Mouse (Mus musculus): ENCODE data around the gene Abcc8.

DNA sequence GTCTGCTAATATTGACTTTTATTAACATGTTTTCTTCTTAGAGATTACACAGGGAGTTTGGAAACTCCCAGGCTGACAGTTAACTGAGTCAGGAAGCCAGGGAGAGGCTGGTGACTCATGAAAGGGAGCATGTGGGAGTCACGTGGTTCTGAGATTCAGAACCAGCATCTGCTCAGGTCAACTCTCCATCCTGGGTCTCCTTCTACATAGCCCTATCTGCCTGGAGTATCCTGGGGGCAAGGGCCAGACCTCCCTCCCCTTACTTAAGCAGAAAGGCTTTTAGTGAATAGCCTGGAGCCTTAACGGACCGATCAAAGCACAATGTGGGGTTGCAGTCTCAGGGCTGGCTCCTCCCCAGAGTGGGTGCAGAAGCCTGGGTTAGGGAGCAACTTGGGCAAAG lies 48.6 kb downstream of the Abcc8 start:
- TF ChIP-seq CTCF (IDR thresholded peaks at IDR 0.05; ENCODE audit: borderline replicate concordance, insufficient read depth, low read depth, low read length) (no peak), POLR2A (IDR thresholded peaks at IDR 0.05; ENCODE audit: borderline replicate concordance, insufficient read depth, low read length) (no peak)

All from cerebellum, adult 2 months (tissue).